Mouse (Mus musculus): ENCODE results near the gene P3h1.

- TF ChIP-seq EP300 (IDR thresholded peaks at IDR 0.05; ENCODE audit: low read depth in 1 of 2, low read length in 2 of 2) (no peak), POLR2AphosphoS5 (IDR thresholded peaks at IDR 0.05; ENCODE audit: borderline replicate concordance, low read depth, low read length) (no peak), MAZ (IDR thresholded peaks at IDR 0.05; ENCODE audit: low read depth, low read length) (no peak), RAD21 (IDR thresholded peaks at IDR 0.05; ENCODE audit: low read depth, low read length) (no peak), CTCF (IDR thresholded peaks at IDR 0.05 in 2 of 3, conservative IDR thresholded peaks at IDR 0.05 in 1 of 3; ENCODE audit: control insufficient read depth in 1 of 3, insufficient read depth in 1 of 3, low read depth in 2 of 3, low read length in 3 of 3, poor library complexity in 1 of 3, severe bottlenecking in 1 of 3) (no peak), MAFK (IDR thresholded peaks at IDR 0.05; ENCODE audit: borderline replicate concordance, low read depth, low read length) (no peak), ELF1 (IDR thresholded peaks at IDR 0.05; ENCODE audit: low read depth, low read length) (no peak), ZMIZ1 (IDR thresholded peaks at IDR 0.05; ENCODE audit: low read depth, low read length) (no peak)
These were observed 41.4 kb upstream of the P3h1 start for GRCm38 (mm10) chr4:119191273-119191672.
